Mouse (Mus musculus) thymus, postnatal 14 days (tissue): ENCODE results near the gene Otx1.

Experiments used
- DNase-seq: peaks from one replicate; pipeline ENCODE4 v3.0.0; 2021

Otx1 gene

GRCm38 (mm10) chr11:21999396-22000315 lies 3.0 kb downstream of the Otx1 start:
- no peak for DNase-seq

GRCm38 (mm10) chr11:21998141-21999047 lies 4.3 kb downstream of the Otx1 start:
- DNase-seq = no peak

- no peak for DNase-seq
Measured at GRCm38 (mm10) chr11:21997561-21998140, 5.0 kb downstream of the Otx1 start.

- DNase-seq = no peak
Measured at GRCm38 (mm10) chr11:21996661-21997560, 5.8 kb downstream of the Otx1 start.

- no peak for DNase-seq
Measured at GRCm38 (mm10) chr11:21996325-21996647, 6.4 kb downstream of the Otx1 start.

GRCm38 (mm10) chr11:21995534-21996324 lies 7.0 kb downstream of the Otx1 start:
- no peak for DNase-seq

GRCm38 (mm10) chr11:21994377-21995370 lies 8.0 kb downstream of the Otx1 start:
- no peak for DNase-seq

GRCm38 (mm10) chr11:21993597-21994376 lies 8.9 kb downstream of the Otx1 start:
- no peak for DNase-seq

- no peak for DNase-seq
Measured at GRCm38 (mm10) chr11:21992761-21993596, 9.7 kb downstream of the Otx1 start.

GRCm38 (mm10) chr11:21988398-21988946 lies 14.2 kb downstream of the Otx1 start:
- no peak for DNase-seq

GRCm38 (mm10) chr11:21985118-21985517 lies 17.6 kb downstream of the Otx1 start:
- DNase-seq = no peak

GRCm38 (mm10) chr11:21974005-21974531 lies 28.6 kb downstream of the Otx1 start:
- no peak for DNase-seq

GRCm38 (mm10) chr11:21973597-21973996 lies 29.1 kb downstream of the Otx1 start:
- no peak for DNase-seq

- DNase-seq = no peak
Measured at GRCm38 (mm10) chr11:21968922-21969321, 33.8 kb downstream of the Otx1 start.

GRCm38 (mm10) chr11:21955167-21955566 lies 47.5 kb downstream of the Otx1 start:
- no peak for DNase-seq

- DNase-seq = no peak
Measured at GRCm38 (mm10) chr11:21951657-21952237, 51.0 kb downstream of the Otx1 start.

GRCm38 (mm10) chr11:21950094-21950493 lies 52.6 kb downstream of the Otx1 start:
- DNase-seq = no peak
